Mouse (Mus musculus) testis, adult 2 months (tissue): ENCODE results near the gene Epb41l2.

Source experiments
- CTCF ChIP-seq: fragments of 200-500 bp; IDR thresholded peaks from 2 replicates; pipeline ENCODE4 v1.5.1; 2012; ENCODE audit warnings: low read depth, mild to moderate bottlenecking, inconsistent platforms, low read length, moderate library complexity; ENCODE audit not compliant: control insufficient read depth, insufficient read depth, insufficient replicate concordance
- POLR2A ChIP-seq: fragments of 200-500 bp; IDR thresholded peaks from 2 replicates; pipeline ENCODE4 v1.6.1; 2012; ENCODE audit warnings: low read depth, mild to moderate bottlenecking, inconsistent platforms, low read length, moderate library complexity; ENCODE audit not compliant: control insufficient read depth

DNA sequence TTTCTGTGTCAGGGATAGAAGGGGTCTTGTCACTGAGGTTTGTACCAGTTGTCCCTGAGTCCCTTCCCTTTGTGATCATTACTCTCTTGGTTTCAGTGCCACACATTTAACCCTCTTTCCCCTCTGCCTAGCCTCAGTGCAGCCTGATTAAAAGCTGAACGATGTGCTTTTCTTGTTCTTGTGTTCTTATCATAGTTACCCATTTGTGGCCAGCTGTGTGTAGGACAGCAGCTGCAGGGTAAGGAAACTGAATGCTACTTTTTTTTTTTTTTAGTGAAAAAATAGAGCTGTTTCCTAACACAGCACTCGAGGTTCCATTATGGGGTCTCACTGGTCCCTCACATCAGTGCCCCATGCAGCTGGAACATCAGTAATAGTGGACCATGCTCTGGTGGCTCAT lies 106.9 kb downstream of the Epb41l2 start:
- TF ChIP-seq POLR2A (no peak), CTCF (no peak)
